In the genomic region with DNA sequence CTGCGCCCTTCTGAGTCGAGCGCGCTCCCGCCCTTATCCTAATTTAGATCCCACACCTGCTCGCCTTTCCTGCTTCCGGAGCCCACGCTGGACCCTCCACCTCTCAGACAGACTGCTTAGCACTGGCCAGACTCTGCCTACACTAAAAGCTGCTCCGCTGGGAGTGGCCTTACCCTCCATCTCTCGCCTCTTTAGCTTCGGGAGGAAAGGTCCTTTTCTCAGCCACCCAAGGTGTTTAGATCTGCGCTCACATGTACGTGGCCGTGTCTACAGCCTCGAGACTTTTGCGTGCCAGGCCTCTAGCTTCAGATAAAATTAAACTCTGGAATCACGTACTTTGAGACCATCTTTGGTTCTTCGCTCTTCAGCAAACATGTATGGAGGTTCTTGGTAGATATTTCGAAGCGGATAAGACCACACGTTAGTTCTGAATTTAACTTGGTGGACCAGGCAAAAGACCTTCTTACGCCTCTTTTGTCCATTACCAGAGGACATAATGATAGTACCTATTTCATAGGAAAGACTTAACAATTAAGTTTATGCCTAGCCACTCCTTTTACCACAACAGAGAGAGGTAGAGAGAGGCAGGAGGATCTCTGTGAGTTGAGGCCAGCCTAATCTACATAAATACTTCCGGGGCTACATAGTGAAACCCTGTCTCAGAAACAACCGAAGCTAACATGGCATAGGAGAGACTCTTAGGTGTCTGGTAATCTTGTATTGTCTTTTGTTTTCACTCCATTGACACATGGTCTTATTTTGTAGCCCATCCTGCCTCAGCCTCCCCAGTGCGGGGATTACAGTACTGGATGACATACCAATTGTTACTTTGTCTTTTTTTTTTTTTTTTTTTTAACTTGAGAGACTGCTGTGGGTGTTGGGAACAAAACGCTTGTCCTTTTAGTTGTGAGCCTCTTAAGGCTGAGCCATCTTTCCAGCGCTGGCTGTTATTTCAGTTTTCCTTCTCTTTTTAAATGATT, we compare ENCODE assay signal across 8 mouse cellular contexts. TPM values are rescaled to one million over a fixed set of nuclear protein-coding genes. Genes with fewer than 3 reads are reported as not detected.
DNase-seq lines count a peak whose midpoint lies in the region; ATAC-seq and TF ChIP-seq lines count a peak whose summit lies in the region.

No protein-coding gene starts in this region.

- H3K27me3 ChIP-seq in heart, embryonic 10.5 days (ENCODE audit: insufficient read depth, poor library complexity, severe bottlenecking), result no peaks in the 10 kb centered on the region
- H3K27me3 ChIP-seq in forebrain, embryonic 10.5 days (ENCODE audit: poor library complexity, severe bottlenecking), result no peaks in the 10 kb centered on the region
- H3K27me3 ChIP-seq in liver, embryonic 11.5 days (replicated peaks; ENCODE audit: control insufficient read depth, insufficient read depth, low read length), result no peaks in the 10 kb centered on the region
- H3K27me3 ChIP-seq in stomach, postnatal 0 days (ENCODE audit: control insufficient read depth, insufficient read depth, low read length), result no peaks in the 10 kb centered on the region

- no peak for TF ChIP-seq CTCF in stomach, postnatal 0 days (IDR thresholded peaks at IDR 0.05; ENCODE audit: low read depth)

- H3K4me1 ChIP-seq in heart, embryonic 10.5 days, result peaks cover 23% of the 10 kb centered on the region
- H3K4me1 ChIP-seq in forebrain, embryonic 10.5 days, result peaks cover 32% of the 10 kb centered on the region
- H3K4me1 ChIP-seq in liver, embryonic 11.5 days (replicated peaks; ENCODE audit: control insufficient read depth, insufficient read depth, low read length), result peaks cover 20% of the 10 kb centered on the region
- peaks cover 6% of the 10 kb centered on the region; the same call in 1 of the 2 replicates for H3K4me1 ChIP-seq in stomach, postnatal 0 days (replicated peaks; ENCODE audit: control insufficient read depth, insufficient read depth)

- peak; percentile 42 for ATAC-seq in CD4-positive, CD25-positive, alpha-beta regulatory T cell, adult 4 months
- no peak; the same call in 1 of the 2 replicates for ATAC-seq in liver, embryonic 11.5 days (replicated peaks; ENCODE audit: low FRiP score)
- no peak for ATAC-seq in stomach, postnatal 0 days (ENCODE audit: low FRiP score, low TSS enrichment)

- peak overlapping the region; percentile 67 for H3K9ac ChIP-seq in liver, embryonic 11.5 days (ENCODE audit: low read depth, low read length)
- H3K9ac ChIP-seq in stomach, postnatal 0 days (ENCODE audit: low read length), result peak overlapping the region; percentile 70

- intact Hi-C loops in heart, postnatal 10 days (cut with DNase I), result no loop called here

- H3K4me2 ChIP-seq in liver, embryonic 11.5 days, result peak overlapping the region; percentile 67
- H3K4me2 ChIP-seq in stomach, postnatal 0 days (replicated peaks; ENCODE audit: low read depth), result peak overlapping the region; percentile 79

- peak overlapping the region; percentile 90 for H3K4me3 ChIP-seq in heart, embryonic 10.5 days
- peak overlapping the region; percentile 94 for H3K4me3 ChIP-seq in forebrain, embryonic 10.5 days
- H3K4me3 ChIP-seq in liver, embryonic 11.5 days (ENCODE audit: low read depth, low read length), result peak overlapping the region; percentile 77
- H3K4me3 ChIP-seq in stomach, postnatal 0 days (ENCODE audit: low read depth, low read length), result peak overlapping the region; percentile 84

- no peak for DNase-seq in heart, embryonic 10.5 days (ENCODE audit: low spot score)
- no peak for DNase-seq in heart, postnatal 10 days
- no peak for DNase-seq in forebrain, embryonic 10.5 days (ENCODE audit: extremely low spot score, low spot score)
- DNase-seq in liver, embryonic 11.5 days (ENCODE audit: low spot score), result no peak
- DNase-seq in stomach, postnatal 0 days (ENCODE audit: low spot score), result no peak
- no peak for DNase-seq in cerebellum, adult 18-20 months
- no peak for DNase-seq in kidney, adult 9 months

- H3K27ac ChIP-seq in heart, embryonic 10.5 days, result peak overlapping the region; percentile 99
- peak overlapping the region; percentile 98 for H3K27ac ChIP-seq in forebrain, embryonic 10.5 days
- H3K27ac ChIP-seq in liver, embryonic 11.5 days (ENCODE audit: low read depth, low read length), result peak overlapping the region; percentile 100
- H3K27ac ChIP-seq in stomach, postnatal 0 days (replicated peaks), result peak overlapping the region; percentile 99

- no peaks in the 10 kb centered on the region for H3K9me3 ChIP-seq in heart, embryonic 10.5 days
- H3K9me3 ChIP-seq in forebrain, embryonic 10.5 days, result no peaks in the 10 kb centered on the region
- no peaks in the 10 kb centered on the region for H3K9me3 ChIP-seq in liver, embryonic 11.5 days (ENCODE audit: control insufficient read depth, low read length)
- no peaks in the 10 kb centered on the region for H3K9me3 ChIP-seq in stomach, postnatal 0 days (ENCODE audit: control insufficient read depth, low read length)

- 24% methylated on average over 27 of the region's 27 CpGs for whole genome bisulfite sequencing in heart, embryonic 10.5 days
- WGBS in forebrain, embryonic 10.5 days, result 29% methylated on average over 27 of the region's 27 CpGs
- WGBS in liver, embryonic 11.5 days, result 22% methylated on average over 27 of the region's 27 CpGs
- 22% methylated on average over 27 of the region's 27 CpGs for WGBS in stomach, postnatal 0 days

- peaks cover 20% of the 10 kb centered on the region for H3K36me3 ChIP-seq in heart, embryonic 10.5 days
- peaks cover 22% of the 10 kb centered on the region for H3K36me3 ChIP-seq in forebrain, embryonic 10.5 days (replicated peaks)
- H3K36me3 ChIP-seq in liver, embryonic 11.5 days (ENCODE audit: control insufficient read depth, insufficient read depth, low read length), result peaks cover 9% of the 10 kb centered on the region
- H3K36me3 ChIP-seq in stomach, postnatal 0 days (ENCODE audit: control insufficient read depth, insufficient read depth, low read length), result no peaks in the 10 kb centered on the region; the same call in 1 of the 2 replicates

- TF ChIP-seq EP300 in stomach, postnatal 0 days (optimal IDR thresholded peaks at IDR 0.05), result no peak

RNA-seq across cellular contexts. Expression of gene Atxn7l3, which starts 1.4 kb away (rescaled TPM):
- polyA plus RNA-seq in heart, embryonic 10.5 days (2016; fragmentation: Nextera tagmentation; extraction: Ambion mirVana), result 9.1 and 14.3 TPM in 2 replicates
- total RNA-seq in heart, postnatal 10 days (2021), result 10 to 100 TPM; 34.1 to 38.3 TPM
- 1 to 10 TPM; 7.2 to 7.3 TPM for polyA plus RNA-seq in CD4-positive, CD25-positive, alpha-beta regulatory T cell, adult 4 months (2017; shearing (Covaris generic))
- 14.1 and 15.6 TPM in 2 replicates for polyA plus RNA-seq in forebrain, embryonic 10.5 days (2016; fragmentation: Nextera tagmentation; extraction: Ambion mirVana)
- 11.4 and 14.7 TPM in 2 replicates for polyA plus RNA-seq in liver, embryonic 11.5 days (2014; fragmentation: Nextera tagmentation; extraction: Ambion mirVana)
- 6.9 and 7.3 TPM in 2 replicates for polyA plus RNA-seq in stomach, postnatal 0 days (2015; fragmentation: Nextera tagmentation; extraction: Ambion mirVana)

RNA-seq across cellular contexts. Expression of gene Tmub2, which starts 13.1 kb away (rescaled TPM):
- 40.1 and 41.8 TPM in 2 replicates for polyA plus RNA-seq in heart, embryonic 10.5 days (2016; fragmentation: Nextera tagmentation; extraction: Ambion mirVana)
- 10 to 100 TPM; 29.0 to 31.1 TPM for total RNA-seq in heart, postnatal 10 days (2021)
- polyA plus RNA-seq in CD4-positive, CD25-positive, alpha-beta regulatory T cell, adult 4 months (2017; shearing (Covaris generic)), result 10 to 100 TPM; 64.7 to 80.5 TPM
- 44.9 and 46.0 TPM in 2 replicates for polyA plus RNA-seq in forebrain, embryonic 10.5 days (2016; fragmentation: Nextera tagmentation; extraction: Ambion mirVana)
- 41.6 and 44.8 TPM in 2 replicates for polyA plus RNA-seq in liver, embryonic 11.5 days (2014; fragmentation: Nextera tagmentation; extraction: Ambion mirVana)
- 30.3 and 31.3 TPM in 2 replicates for polyA plus RNA-seq in stomach, postnatal 0 days (2015; fragmentation: Nextera tagmentation; extraction: Ambion mirVana)

RNA-seq across cellular contexts. Expression of gene Ubtf, which starts 21.7 kb away (rescaled TPM):
- polyA plus RNA-seq in heart, embryonic 10.5 days (2016; fragmentation: Nextera tagmentation; extraction: Ambion mirVana), result 60.4 and 75.4 TPM in 2 replicates
- total RNA-seq in heart, postnatal 10 days (2021), result 10 to 100 TPM; 78.3 to 80.9 TPM
- 10 to 100 TPM; 46.1 to 51.1 TPM for polyA plus RNA-seq in CD4-positive, CD25-positive, alpha-beta regulatory T cell, adult 4 months (2017; shearing (Covaris generic))
- polyA plus RNA-seq in forebrain, embryonic 10.5 days (2016; fragmentation: Nextera tagmentation; extraction: Ambion mirVana), result 95.5 and 98.7 TPM in 2 replicates
- 104 and 108 TPM in 2 replicates for polyA plus RNA-seq in liver, embryonic 11.5 days (2014; fragmentation: Nextera tagmentation; extraction: Ambion mirVana)
- polyA plus RNA-seq in stomach, postnatal 0 days (2015; fragmentation: Nextera tagmentation; extraction: Ambion mirVana), result 46.6 and 46.7 TPM in 2 replicates

RNA-seq across cellular contexts. Expression of gene Asb16, which starts 29.3 kb away (rescaled TPM):
- 0.06 and 0.08 TPM in 2 replicates for polyA plus RNA-seq in heart, embryonic 10.5 days (2016; fragmentation: Nextera tagmentation; extraction: Ambion mirVana)
- total RNA-seq in heart, postnatal 10 days (2021), result under 1 TPM; 0.52 to 0.69 TPM
- not detected for polyA plus RNA-seq in CD4-positive, CD25-positive, alpha-beta regulatory T cell, adult 4 months (2017; shearing (Covaris generic))
- polyA plus RNA-seq in forebrain, embryonic 10.5 days (2016; fragmentation: Nextera tagmentation; extraction: Ambion mirVana), result 0.05 and 0.06 TPM in 2 replicates
- 0.05 and 0.12 TPM in 2 replicates for polyA plus RNA-seq in liver, embryonic 11.5 days (2014; fragmentation: Nextera tagmentation; extraction: Ambion mirVana)
- 0.04 TPM in 1 of 2 replicates, not detected in the other for polyA plus RNA-seq in stomach, postnatal 0 days (2015; fragmentation: Nextera tagmentation; extraction: Ambion mirVana)

RNA-seq across cellular contexts. Expression of gene BC030867, which starts 49.2 kb away (rescaled TPM):
- 16.5 and 19.4 TPM in 2 replicates for polyA plus RNA-seq in heart, embryonic 10.5 days (2016; fragmentation: Nextera tagmentation; extraction: Ambion mirVana)
- total RNA-seq in heart, postnatal 10 days (2021), result 1 to 10 TPM; 1.7 to 1.8 TPM
- 1 to 10 TPM in 1 of 2 experiments, under 1 TPM in 1; 0.40 to 1.8 TPM for polyA plus RNA-seq in CD4-positive, CD25-positive, alpha-beta regulatory T cell, adult 4 months (2017; shearing (Covaris generic))
- 27.3 TPM in 2 replicates for polyA plus RNA-seq in forebrain, embryonic 10.5 days (2016; fragmentation: Nextera tagmentation; extraction: Ambion mirVana)
- polyA plus RNA-seq in liver, embryonic 11.5 days (2014; fragmentation: Nextera tagmentation; extraction: Ambion mirVana), result 28.2 and 29.4 TPM in 2 replicates
- 2.2 and 2.7 TPM in 2 replicates for polyA plus RNA-seq in stomach, postnatal 0 days (2015; fragmentation: Nextera tagmentation; extraction: Ambion mirVana)
